Mouse (Mus musculus): ENCODE data around the gene Ipo11.

DNA sequence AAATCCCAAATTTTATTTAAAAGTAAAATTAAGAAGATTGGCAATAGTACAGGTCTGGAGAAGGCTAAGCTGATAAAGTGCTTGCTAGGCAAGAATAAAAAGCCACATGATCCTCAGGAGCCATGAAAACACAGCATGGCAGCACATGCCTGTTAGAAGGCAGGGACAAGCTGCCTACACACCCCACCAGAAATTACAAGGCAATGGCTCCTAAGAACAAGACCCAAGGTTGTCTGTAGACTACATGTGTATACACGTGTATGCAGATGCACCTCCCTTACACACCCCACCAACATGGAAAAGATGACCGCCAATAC, 112.9 kb downstream of the Ipo11 start:
- TF ChIP-seq CTCF (IDR thresholded peaks at IDR 0.05; ENCODE audit: borderline replicate concordance, control insufficient read depth, extremely low read depth, insufficient read depth, low read length, poor library complexity): no peak
- TF ChIP-seq POLR2A (IDR thresholded peaks at IDR 0.05; ENCODE audit: control insufficient read depth, extremely low read depth, insufficient read depth, low read length, poor library complexity): no peak

Measured in thymus, adult 2 months (tissue).